Mouse (Mus musculus): ENCODE results near the gene Sp100. TPM values are rescaled to one million over a fixed set of nuclear protein-coding genes. Genes with fewer than 3 reads are reported as not detected.
"Not testable (repeated sequence)": the region's sequence is repeated elsewhere in the genome, so short reads cannot be mapped to it uniquely, and the experiment has no call there.

Gene Sp100
- not detected in 2 replicates for polyA plus RNA-seq (2011; ENCODE audit: insufficient read depth, insufficient read length, low read depth, missing spikeins)

GRCm38 (mm10) chr1:85649881-85650280, at the start of gene Sp100:
TSS of gene Sp100 (plus strand) at chr1:85649988.
- H3K9me3 ChIP-seq (replicated peaks; ENCODE audit: control insufficient read depth, insufficient read depth, low read length, poor library complexity, severe bottlenecking); H3K27ac ChIP-seq (ENCODE audit: insufficient read depth, low read length); H3K27me3 ChIP-seq (ENCODE audit: control insufficient read depth, insufficient read depth, low read length, poor library complexity, severe bottlenecking); H3K36me3 ChIP-seq (ENCODE audit: control insufficient read depth, insufficient read depth, low read length, poor library complexity, severe bottlenecking); H3K9ac ChIP-seq (ENCODE audit: low read depth, poor library complexity, severe bottlenecking); H3K4me3 ChIP-seq (ENCODE audit: low read depth, low read length); H3K4me1 ChIP-seq (ENCODE audit: control insufficient read depth, insufficient read depth, low read length): not testable (repeated sequence)

GRCm38 (mm10) chr1:85600078-85600477, 49.7 kb upstream of the Sp100 start, which contains the start of gene Sp140:
TSS of gene Sp140 (plus strand) at chr1:85600378.
- not testable (repeated sequence) for H3K4me3 ChIP-seq (ENCODE audit: low read depth, low read length)

GRCm38 (mm10) chr1:85600794-85601193, 49.0 kb upstream of the Sp100 start:
- not testable (repeated sequence) for H3K36me3 ChIP-seq (ENCODE audit: control insufficient read depth, insufficient read depth, low read length, poor library complexity, severe bottlenecking); H3K4me1 ChIP-seq (ENCODE audit: control insufficient read depth, insufficient read depth, low read length); H3K9ac ChIP-seq (ENCODE audit: low read depth, poor library complexity, severe bottlenecking); H3K27me3 ChIP-seq (ENCODE audit: control insufficient read depth, insufficient read depth, low read length, poor library complexity, severe bottlenecking); H3K27ac ChIP-seq (ENCODE audit: insufficient read depth, low read length); H3K4me3 ChIP-seq (ENCODE audit: low read depth, low read length); H3K9me3 ChIP-seq (replicated peaks; ENCODE audit: control insufficient read depth, insufficient read depth, low read length, poor library complexity, severe bottlenecking)

More at GRCm38 (mm10) chr1:85600078-85600477, 49.7 kb upstream of the Sp100 start, which contains the start of gene Sp140:
- H3K36me3 ChIP-seq (ENCODE audit: control insufficient read depth, insufficient read depth, low read length, poor library complexity, severe bottlenecking); H3K27ac ChIP-seq (ENCODE audit: insufficient read depth, low read length); H3K9me3 ChIP-seq (replicated peaks; ENCODE audit: control insufficient read depth, insufficient read depth, low read length, poor library complexity, severe bottlenecking); H3K27me3 ChIP-seq (ENCODE audit: control insufficient read depth, insufficient read depth, low read length, poor library complexity, severe bottlenecking); H3K9ac ChIP-seq (ENCODE audit: low read depth, poor library complexity, severe bottlenecking); H3K4me1 ChIP-seq (ENCODE audit: control insufficient read depth, insufficient read depth, low read length): not testable (repeated sequence)

GRCm38 (mm10) chr1:85604341-85604740, 45.4 kb upstream of the Sp100 start:
- H3K27me3 ChIP-seq (ENCODE audit: control insufficient read depth, insufficient read depth, low read length, poor library complexity, severe bottlenecking); H3K9me3 ChIP-seq (replicated peaks; ENCODE audit: control insufficient read depth, insufficient read depth, low read length, poor library complexity, severe bottlenecking); H3K4me3 ChIP-seq (ENCODE audit: low read depth, low read length); H3K9ac ChIP-seq (ENCODE audit: low read depth, poor library complexity, severe bottlenecking); H3K4me1 ChIP-seq (ENCODE audit: control insufficient read depth, insufficient read depth, low read length); H3K27ac ChIP-seq (ENCODE audit: insufficient read depth, low read length); H3K36me3 ChIP-seq (ENCODE audit: control insufficient read depth, insufficient read depth, low read length, poor library complexity, severe bottlenecking): not testable (repeated sequence)

GRCm38 (mm10) chr1:85608361-85608760, 41.4 kb upstream of the Sp100 start:
- H3K4me3 ChIP-seq (ENCODE audit: low read depth, low read length); H3K9me3 ChIP-seq (replicated peaks; ENCODE audit: control insufficient read depth, insufficient read depth, low read length, poor library complexity, severe bottlenecking); H3K27ac ChIP-seq (ENCODE audit: insufficient read depth, low read length); H3K9ac ChIP-seq (ENCODE audit: low read depth, poor library complexity, severe bottlenecking); H3K4me1 ChIP-seq (ENCODE audit: control insufficient read depth, insufficient read depth, low read length); H3K36me3 ChIP-seq (ENCODE audit: control insufficient read depth, insufficient read depth, low read length, poor library complexity, severe bottlenecking); H3K27me3 ChIP-seq (ENCODE audit: control insufficient read depth, insufficient read depth, low read length, poor library complexity, severe bottlenecking): not testable (repeated sequence)

- not testable (repeated sequence) for H3K9me3 ChIP-seq (replicated peaks; ENCODE audit: control insufficient read depth, insufficient read depth, low read length, poor library complexity, severe bottlenecking); H3K9ac ChIP-seq (ENCODE audit: low read depth, poor library complexity, severe bottlenecking); H3K27ac ChIP-seq (ENCODE audit: insufficient read depth, low read length); H3K36me3 ChIP-seq (ENCODE audit: control insufficient read depth, insufficient read depth, low read length, poor library complexity, severe bottlenecking); H3K27me3 ChIP-seq (ENCODE audit: control insufficient read depth, insufficient read depth, low read length, poor library complexity, severe bottlenecking); H3K4me1 ChIP-seq (ENCODE audit: control insufficient read depth, insufficient read depth, low read length); H3K4me3 ChIP-seq (ENCODE audit: low read depth, low read length)
Measured at GRCm38 (mm10) chr1:85610581-85610980, 39.2 kb upstream of the Sp100 start.

- not testable (repeated sequence) for H3K4me1 ChIP-seq (ENCODE audit: control insufficient read depth, insufficient read depth, low read length); H3K27ac ChIP-seq (ENCODE audit: insufficient read depth, low read length); H3K4me3 ChIP-seq (ENCODE audit: low read depth, low read length); H3K9ac ChIP-seq (ENCODE audit: low read depth, poor library complexity, severe bottlenecking); H3K9me3 ChIP-seq (replicated peaks; ENCODE audit: control insufficient read depth, insufficient read depth, low read length, poor library complexity, severe bottlenecking); H3K36me3 ChIP-seq (ENCODE audit: control insufficient read depth, insufficient read depth, low read length, poor library complexity, severe bottlenecking); H3K27me3 ChIP-seq (ENCODE audit: control insufficient read depth, insufficient read depth, low read length, poor library complexity, severe bottlenecking)
Measured at GRCm38 (mm10) chr1:85615096-85615495, 34.7 kb upstream of the Sp100 start.

GRCm38 (mm10) chr1:85615819-85616218, 34.0 kb upstream of the Sp100 start:
- not testable (repeated sequence) for H3K4me3 ChIP-seq (ENCODE audit: low read depth, low read length); H3K9me3 ChIP-seq (replicated peaks; ENCODE audit: control insufficient read depth, insufficient read depth, low read length, poor library complexity, severe bottlenecking); H3K9ac ChIP-seq (ENCODE audit: low read depth, poor library complexity, severe bottlenecking); H3K36me3 ChIP-seq (ENCODE audit: control insufficient read depth, insufficient read depth, low read length, poor library complexity, severe bottlenecking); H3K27me3 ChIP-seq (ENCODE audit: control insufficient read depth, insufficient read depth, low read length, poor library complexity, severe bottlenecking); H3K27ac ChIP-seq (ENCODE audit: insufficient read depth, low read length); H3K4me1 ChIP-seq (ENCODE audit: control insufficient read depth, insufficient read depth, low read length)

- not testable (repeated sequence) for H3K27ac ChIP-seq (ENCODE audit: insufficient read depth, low read length); H3K36me3 ChIP-seq (ENCODE audit: control insufficient read depth, insufficient read depth, low read length, poor library complexity, severe bottlenecking); H3K4me1 ChIP-seq (ENCODE audit: control insufficient read depth, insufficient read depth, low read length); H3K27me3 ChIP-seq (ENCODE audit: control insufficient read depth, insufficient read depth, low read length, poor library complexity, severe bottlenecking); H3K9me3 ChIP-seq (replicated peaks; ENCODE audit: control insufficient read depth, insufficient read depth, low read length, poor library complexity, severe bottlenecking); H3K9ac ChIP-seq (ENCODE audit: low read depth, poor library complexity, severe bottlenecking); H3K4me3 ChIP-seq (ENCODE audit: low read depth, low read length)
Measured at GRCm38 (mm10) chr1:85617161-85617560, 32.6 kb upstream of the Sp100 start.

GRCm38 (mm10) chr1:85618689-85619088, 31.1 kb upstream of the Sp100 start:
- not testable (repeated sequence) for H3K36me3 ChIP-seq (ENCODE audit: control insufficient read depth, insufficient read depth, low read length, poor library complexity, severe bottlenecking); H3K4me3 ChIP-seq (ENCODE audit: low read depth, low read length); H3K27me3 ChIP-seq (ENCODE audit: control insufficient read depth, insufficient read depth, low read length, poor library complexity, severe bottlenecking); H3K9ac ChIP-seq (ENCODE audit: low read depth, poor library complexity, severe bottlenecking); H3K27ac ChIP-seq (ENCODE audit: insufficient read depth, low read length); H3K4me1 ChIP-seq (ENCODE audit: control insufficient read depth, insufficient read depth, low read length); H3K9me3 ChIP-seq (replicated peaks; ENCODE audit: control insufficient read depth, insufficient read depth, low read length, poor library complexity, severe bottlenecking)
